Mouse (Mus musculus): ENCODE data around the gene Zfp965. TPM values are rescaled to one million over a fixed set of nuclear protein-coding genes. Genes with fewer than 3 reads are reported as not detected.
"Not testable (repeated sequence)": the region's sequence is repeated elsewhere in the genome, so short reads cannot be mapped to it uniquely, and the experiment has no call there.

The Zfp965 gene
- 1 to 10 TPM; 3.9 to 4.6 TPM for total RNA-seq (2021)

GRCm38 (mm10) chr2:175469685-175470084, at the start of gene Zfp965:
Zfp965 (plus strand) TSS chr2:175469985.
- intact Hi-C loops (cut with DNase I); DNase-seq (ENCODE audit: low spot score in 2 of 2): not testable (repeated sequence)

DNA sequence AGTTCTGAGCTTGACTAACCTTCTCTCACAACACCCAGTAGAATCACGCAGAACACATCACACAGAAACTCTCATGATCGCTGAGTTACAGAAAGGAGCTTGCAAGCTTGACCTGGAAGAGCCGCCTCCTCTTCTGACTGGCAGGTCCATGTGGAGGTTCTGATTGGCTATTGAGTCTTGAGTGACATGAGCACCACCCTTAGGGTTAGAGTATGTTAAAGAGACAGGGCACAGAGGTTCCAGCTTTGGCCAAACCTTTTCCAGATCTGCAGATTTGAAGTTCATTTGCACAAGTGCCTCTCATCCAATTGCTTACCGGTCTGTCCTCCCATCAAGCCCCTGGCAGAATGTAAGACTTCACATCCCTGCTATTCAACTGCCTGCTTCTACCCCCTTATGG, 34.1 kb upstream of the Zfp965 start, which contains the start of gene Gm4724:
TSS of gene Gm4724 (minus strand) at position 101 of the 400 bp plus-strand sequence.
- intact Hi-C loops (cut with DNase I): not testable (repeated sequence)

More for the DNA sequence above, 34.1 kb upstream of the Zfp965 start, which contains the start of gene Gm4724:
- DNase-seq (ENCODE audit: low spot score in 2 of 2): not testable (repeated sequence)

Other genes with a start within 250 kb of the Zfp965 start
- not detected for gene Gm14440, start 194.9 kb upstream of the Zfp965 start, total RNA-seq (2021)
- 10 to 100 TPM; 51.1 to 65.6 TPM for gene Gm4631, start 131.8 kb upstream of the Zfp965 start, total RNA-seq (2021)
- 1 to 10 TPM; 3.8 to 6.2 TPM for gene Zfp968, start 97.5 kb upstream of the Zfp965 start, total RNA-seq (2021)
- gene Gm4724, start 34.2 kb upstream of the Zfp965 start, total RNA-seq (2021): 10 to 100 TPM in 1 of 2 experiments, 1 to 10 TPM in 1; 6.3 to 11.9 TPM
- not detected for gene Gm11007, start 174.0 kb downstream of the Zfp965 start, total RNA-seq (2021)
- gene Zfp969, start 233.7 kb downstream of the Zfp965 start, total RNA-seq (2021): not detected

Data from left cerebral cortex, postnatal 36 days (tissue).